Mouse (Mus musculus): ENCODE results near the gene Emb.

DNA sequence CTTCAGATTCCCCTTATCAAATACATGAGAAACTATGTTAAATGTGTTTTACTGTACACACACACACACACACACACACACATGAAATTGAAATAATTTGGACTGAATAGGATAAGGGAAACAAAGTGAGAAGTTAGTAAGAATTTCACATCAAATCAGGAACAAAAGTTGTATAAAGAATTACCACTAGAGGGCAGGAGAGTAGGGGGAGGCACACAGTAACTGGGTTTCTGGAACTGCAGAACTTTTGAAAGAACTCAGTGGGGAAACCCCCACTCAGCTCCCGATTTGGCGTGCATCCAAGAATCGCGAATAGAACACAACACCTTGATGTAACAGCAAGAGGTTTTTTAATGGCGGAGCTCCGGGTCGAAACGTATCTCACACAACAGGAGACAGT is 43.3 kb upstream of the Emb start:
- TF ChIP-seq CTCF (IDR thresholded peaks at IDR 0.05) (peak; percentile 15; the same call in 1 of the 2 replicates), EP300 (IDR thresholded peaks at IDR 0.05) (no peak)
